Mouse (Mus musculus) heart, postnatal 0 days (tissue): ENCODE data around the gene Dgke.

ENCODE experiments used
- CTCF ChIP-seq: IDR thresholded peaks from 2 replicates; pipeline ENCODE4 v1.5.1; 2016; ENCODE audit warnings: antibody characterized with exemption, control low read depth, low read depth
- EP300 ChIP-seq: IDR thresholded peaks from 2 replicates; pipeline ENCODE4 v1.6.1; 2016; ENCODE audit warnings: antibody characterized with exemption, low read depth

GRCm38 (mm10) chr11:89066750-89067149 is at the start of gene Dgke:
- TF ChIP-seq EP300 (no peak), CTCF (no peak)
